Mouse (Mus musculus): ENCODE measurements around the gene Nphs2. TPM values are rescaled to one million over a fixed set of nuclear protein-coding genes. Genes with fewer than 3 reads are reported as not detected.
"Not testable (repeated sequence)": the region's sequence is repeated elsewhere in the genome, so short reads cannot be mapped to it uniquely, and the experiment has no call there.

The Nphs2 gene
- polyA plus RNA-seq, 1 experiment from 2014 or later: 0.51 TPM

- H3K27ac ChIP-seq (ENCODE audit: low read depth, low read length): no peak overlapping the region
These were observed 25.5 kb upstream of the Nphs2 start for GRCm38 (mm10) chr1:156284851-156285540.

GRCm38 (mm10) chr1:156285541-156285896, 25.0 kb upstream of the Nphs2 start:
- Histone ChIP-seq H3K36me3 (ENCODE audit: control insufficient read depth, insufficient read depth, low read length) (no peaks in the 10 kb centered on the region), H3K9me3 (replicated peaks; ENCODE audit: control insufficient read depth, low read length) (no peaks in the 10 kb centered on the region), H3K9ac (ENCODE audit: low read length) (no peak overlapping the region), H3K4me3 (ENCODE audit: low read depth, low read length) (no peak overlapping the region), H3K27me3 (replicated peaks; ENCODE audit: control insufficient read depth, insufficient read depth, low read length) (no peaks in the 10 kb centered on the region), H3K4me1 (ENCODE audit: control insufficient read depth, insufficient read depth, low read length) (no peaks in the 10 kb centered on the region), H3K27ac (ENCODE audit: low read depth, low read length) (no peak overlapping the region), H3K4me2 (ENCODE audit: low read length) (no peak overlapping the region)
- WGBS: 88% methylated on average over 5 of the region's 5 CpGs
- DNase-seq (ENCODE audit: low spot score): no peak
- ATAC-seq: no peak

More at GRCm38 (mm10) chr1:156284851-156285540, 25.5 kb upstream of the Nphs2 start:
- ATAC-seq (no peak), DNase-seq (ENCODE audit: low spot score) (no peak)
- Histone ChIP-seq H3K4me1 (ENCODE audit: control insufficient read depth, insufficient read depth, low read length) (no peaks in the 10 kb centered on the region), H3K36me3 (ENCODE audit: control insufficient read depth, insufficient read depth, low read length) (no peaks in the 10 kb centered on the region), H3K9ac (ENCODE audit: low read length) (no peak overlapping the region), H3K27me3 (replicated peaks; ENCODE audit: control insufficient read depth, insufficient read depth, low read length) (no peaks in the 10 kb centered on the region), H3K4me3 (ENCODE audit: low read depth, low read length) (no peak overlapping the region), H3K4me2 (ENCODE audit: low read length) (no peak overlapping the region), H3K9me3 (replicated peaks; ENCODE audit: control insufficient read depth, low read length) (no peaks in the 10 kb centered on the region)
- WGBS: 48% methylated on average over 9 of the region's 9 CpGs

- Histone ChIP-seq H3K4me3 (ENCODE audit: low read depth, low read length) (no peak overlapping the region), H3K4me1 (ENCODE audit: control insufficient read depth, insufficient read depth, low read length) (no peaks in the 10 kb centered on the region), H3K27me3 (replicated peaks; ENCODE audit: control insufficient read depth, insufficient read depth, low read length) (no peaks in the 10 kb centered on the region), H3K9me3 (replicated peaks; ENCODE audit: control insufficient read depth, low read length) (no peaks in the 10 kb centered on the region), H3K36me3 (ENCODE audit: control insufficient read depth, insufficient read depth, low read length) (no peaks in the 10 kb centered on the region), H3K9ac (ENCODE audit: low read length) (no peak overlapping the region), H3K4me2 (ENCODE audit: low read length) (no peak overlapping the region), H3K27ac (ENCODE audit: low read depth, low read length) (no peak overlapping the region)
- DNase-seq (ENCODE audit: low spot score) (no peak), ATAC-seq (no peak)
- 56% methylated on average over 9 of the region's 9 CpGs for WGBS
These were observed 21.8 kb upstream of the Nphs2 start for GRCm38 (mm10) chr1:156288556-156289221.

GRCm38 (mm10) chr1:156289222-156289587, 21.3 kb upstream of the Nphs2 start:
- H3K4me3 ChIP-seq (ENCODE audit: low read depth, low read length); H3K9ac ChIP-seq (ENCODE audit: low read length); H3K27ac ChIP-seq (ENCODE audit: low read depth, low read length); DNase-seq (ENCODE audit: low spot score); H3K27me3 ChIP-seq (replicated peaks; ENCODE audit: control insufficient read depth, insufficient read depth, low read length); H3K4me1 ChIP-seq (ENCODE audit: control insufficient read depth, insufficient read depth, low read length); H3K4me2 ChIP-seq (ENCODE audit: low read length); H3K9me3 ChIP-seq (replicated peaks; ENCODE audit: control insufficient read depth, low read length); ATAC-seq; H3K36me3 ChIP-seq (ENCODE audit: control insufficient read depth, insufficient read depth, low read length): not testable (repeated sequence)
- 75% methylated on average over 10 of the region's 10 CpGs for WGBS

- H3K27me3 ChIP-seq (replicated peaks; ENCODE audit: control insufficient read depth, insufficient read depth, low read length): no peaks in the 10 kb centered on the region
- no peak for ATAC-seq
- H3K9ac ChIP-seq (ENCODE audit: low read length): no peak overlapping the region
- H3K36me3 ChIP-seq (ENCODE audit: control insufficient read depth, insufficient read depth, low read length): no peaks in the 10 kb centered on the region
- no peak for DNase-seq (ENCODE audit: low spot score)
- H3K27ac ChIP-seq (ENCODE audit: low read depth, low read length): no peak overlapping the region
- no peak overlapping the region for H3K4me2 ChIP-seq (ENCODE audit: low read length)
- 97% methylated on average over 6 of the region's 6 CpGs for WGBS
- H3K4me3 ChIP-seq (ENCODE audit: low read depth, low read length): no peak overlapping the region
- no peaks in the 10 kb centered on the region for H3K4me1 ChIP-seq (ENCODE audit: control insufficient read depth, insufficient read depth, low read length)
- H3K9me3 ChIP-seq (replicated peaks; ENCODE audit: control insufficient read depth, low read length): no peaks in the 10 kb centered on the region
These were observed 20.5 kb upstream of the Nphs2 start for GRCm38 (mm10) chr1:156290016-156290415.

GRCm38 (mm10) chr1:156302911-156303749, 7.4 kb upstream of the Nphs2 start, which contains the start of gene Tdrd5:
Gene Tdrd5 (minus strand): TSS chr1:156303664.
- Histone ChIP-seq H3K9ac (ENCODE audit: low read length) (peak within 1 kb of the TSS; percentile 66), H3K36me3 (ENCODE audit: control insufficient read depth, insufficient read depth, low read length) (no peaks in the 10 kb centered on the region), H3K27ac (ENCODE audit: low read depth, low read length) (no peak within 1 kb of the TSS), H3K4me2 (ENCODE audit: low read length) (peak within 1 kb of the TSS; percentile 98), H3K4me3 (ENCODE audit: low read depth, low read length) (peak within 1 kb of the TSS; percentile 63), H3K4me1 (ENCODE audit: control insufficient read depth, insufficient read depth, low read length) (no peaks in the 10 kb centered on the region), H3K27me3 (replicated peaks; ENCODE audit: control insufficient read depth, insufficient read depth, low read length) (peaks cover 31% of the 10 kb centered on the region), H3K9me3 (replicated peaks; ENCODE audit: control insufficient read depth, low read length) (no peaks in the 10 kb centered on the region)
- WGBS: under 1% methylated on average over 65 of the region's 85 CpGs
- peak; percentile 56 for DNase-seq (ENCODE audit: low spot score)
- ATAC-seq: peak; percentile 95

GRCm38 (mm10) chr1:156308595-156308994, 1.9 kb upstream of the Nphs2 start:
- Histone ChIP-seq H3K9ac (ENCODE audit: low read length) (no peak overlapping the region), H3K36me3 (ENCODE audit: control insufficient read depth, insufficient read depth, low read length) (no peaks in the 10 kb centered on the region), H3K4me3 (ENCODE audit: low read depth, low read length) (no peak overlapping the region), H3K4me1 (ENCODE audit: control insufficient read depth, insufficient read depth, low read length) (peaks cover 3% of the 10 kb centered on the region; the same call in 1 of the 2 replicates), H3K27me3 (replicated peaks; ENCODE audit: control insufficient read depth, insufficient read depth, low read length) (peaks cover 26% of the 10 kb centered on the region), H3K27ac (ENCODE audit: low read depth, low read length) (no peak overlapping the region), H3K9me3 (replicated peaks; ENCODE audit: control insufficient read depth, low read length) (no peaks in the 10 kb centered on the region), H3K4me2 (ENCODE audit: low read length) (no peak overlapping the region)
- 68% methylated on average over 1 of the region's 1 CpGs for WGBS
- ATAC-seq (no peak), DNase-seq (ENCODE audit: low spot score) (no peak)

- Histone ChIP-seq H3K36me3 (ENCODE audit: control insufficient read depth, insufficient read depth, low read length) (no peaks in the 10 kb centered on the region), H3K27ac (ENCODE audit: low read depth, low read length) (no peak overlapping the region), H3K9ac (ENCODE audit: low read length) (no peak overlapping the region), H3K9me3 (replicated peaks; ENCODE audit: control insufficient read depth, low read length) (no peaks in the 10 kb centered on the region), H3K4me1 (ENCODE audit: control insufficient read depth, insufficient read depth, low read length) (no peaks in the 10 kb centered on the region), H3K4me3 (ENCODE audit: low read depth, low read length) (no peak overlapping the region), H3K4me2 (ENCODE audit: low read length) (no peak overlapping the region), H3K27me3 (replicated peaks; ENCODE audit: control insufficient read depth, insufficient read depth, low read length) (no peaks in the 10 kb centered on the region)
- ATAC-seq (no peak), DNase-seq (ENCODE audit: low spot score) (no peak)
- 90% methylated on average over 9 of the region's 9 CpGs for WGBS
These were observed 12.6 kb downstream of the Nphs2 start for GRCm38 (mm10) chr1:156323126-156323525.
